Mouse (Mus musculus): Measurements from ENCODE around the gene Cmip.

Cmip gene

DNA sequence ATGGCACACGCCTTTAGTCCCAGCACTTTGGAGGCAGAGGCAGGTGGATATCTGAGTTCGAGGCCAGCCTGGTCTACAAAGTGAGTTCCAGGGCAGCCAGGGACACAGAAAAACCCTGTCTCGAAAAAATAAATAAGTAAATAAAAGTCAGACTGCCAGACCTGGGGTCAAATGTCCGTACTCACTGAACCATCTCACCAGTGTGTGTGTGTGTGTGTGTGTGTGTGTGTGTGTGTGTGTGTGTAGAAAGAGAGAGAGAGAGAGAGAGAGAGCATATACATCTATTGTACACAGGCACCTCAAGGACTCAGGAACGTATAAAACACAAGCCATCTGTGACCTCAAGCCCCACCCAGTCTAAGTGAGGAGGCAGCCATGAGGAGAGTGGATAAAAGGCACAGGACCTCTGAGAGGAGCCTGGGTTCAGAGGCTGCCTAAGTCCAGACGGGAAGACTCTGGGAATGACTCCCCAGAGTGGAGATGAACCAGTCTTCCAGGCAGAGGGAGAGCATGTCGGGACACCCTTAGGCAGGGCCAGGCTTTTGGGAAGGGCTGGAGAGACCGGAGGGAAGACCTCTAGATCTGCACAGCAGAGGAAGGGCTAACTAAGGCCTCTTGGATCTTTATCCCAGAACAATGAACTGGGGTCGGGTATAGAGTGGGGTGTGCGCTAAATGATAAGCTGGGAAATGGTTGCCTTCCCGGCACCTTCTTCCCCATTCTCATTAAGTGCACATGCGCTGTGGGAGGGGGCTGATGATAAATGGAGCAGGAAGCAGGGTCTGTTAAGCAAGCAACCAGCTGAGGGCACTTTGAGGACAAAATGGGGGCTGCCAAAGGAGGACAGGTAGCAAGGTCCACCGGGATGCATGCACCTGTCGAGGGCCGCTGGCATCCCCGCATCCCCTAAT is 212.8 kb downstream of the Cmip start:
- DNase-seq (ENCODE audit: low spot score): no peak

DNA sequence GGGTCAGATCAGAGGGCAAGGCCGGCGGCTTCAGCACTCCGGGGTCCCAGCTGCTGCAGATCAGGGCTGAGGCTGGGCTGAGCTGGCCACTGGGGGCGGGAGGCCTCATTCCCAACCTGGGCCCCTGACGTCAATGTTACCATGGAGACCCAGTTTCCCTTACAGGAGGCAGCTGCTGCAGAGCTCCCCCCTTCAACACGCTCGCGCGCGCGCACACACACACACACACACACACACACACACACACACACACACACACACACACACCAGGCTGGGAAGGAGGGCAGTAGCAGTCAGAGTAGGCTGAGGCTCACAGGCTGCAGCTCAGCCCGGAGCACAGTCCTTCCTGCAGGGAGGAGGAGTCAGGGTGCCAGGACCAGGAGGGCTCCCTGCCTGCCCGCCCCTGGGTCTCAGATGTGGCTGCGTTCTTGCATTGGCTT is 213.5 kb downstream of the Cmip start:
- peak; percentile 53 for DNase-seq (ENCODE audit: low spot score)

DNA sequence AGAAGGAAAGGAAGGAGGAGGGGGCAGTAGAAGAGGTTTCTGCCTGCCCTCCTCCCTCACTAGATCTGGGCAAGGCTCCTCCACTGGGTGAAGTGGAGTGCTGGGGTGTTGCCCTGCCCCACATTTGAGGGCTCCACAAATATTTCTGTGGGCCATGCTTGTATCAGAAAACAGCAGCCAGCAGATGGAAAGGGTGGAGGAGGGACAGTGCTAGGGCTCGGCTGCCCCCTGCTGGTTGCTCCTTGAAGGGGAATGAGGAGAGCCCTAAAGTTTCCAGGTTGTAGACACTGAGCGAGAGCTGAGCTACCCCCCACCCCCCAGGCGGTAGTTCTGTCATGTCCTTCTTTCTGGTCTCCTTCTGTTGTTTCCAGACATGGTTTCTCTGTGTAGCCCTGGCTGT is 214.3 kb downstream of the Cmip start:
- DNase-seq (ENCODE audit: low spot score): no peak

DNA sequence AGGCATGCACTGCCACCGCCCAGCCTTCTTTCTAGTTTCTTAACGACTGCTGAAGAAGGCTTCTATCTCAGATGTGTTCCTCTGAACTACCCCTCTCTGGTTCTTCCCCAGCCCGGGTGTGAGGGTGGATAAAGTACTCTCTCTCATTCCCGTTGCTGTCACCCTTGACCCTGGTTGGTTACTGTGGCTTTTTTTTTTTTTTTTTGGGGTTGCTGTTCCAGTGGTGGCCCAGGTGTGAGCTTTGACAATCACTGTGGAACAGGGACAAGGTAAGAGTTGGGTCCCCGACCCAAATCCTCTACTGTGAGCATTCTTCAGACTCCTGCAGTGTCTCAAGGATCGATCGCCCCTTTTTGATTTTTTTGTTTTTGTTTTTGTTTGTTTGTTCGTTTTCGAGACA is 214.8 kb downstream of the Cmip start:
- no peak for DNase-seq (ENCODE audit: low spot score)

DNA sequence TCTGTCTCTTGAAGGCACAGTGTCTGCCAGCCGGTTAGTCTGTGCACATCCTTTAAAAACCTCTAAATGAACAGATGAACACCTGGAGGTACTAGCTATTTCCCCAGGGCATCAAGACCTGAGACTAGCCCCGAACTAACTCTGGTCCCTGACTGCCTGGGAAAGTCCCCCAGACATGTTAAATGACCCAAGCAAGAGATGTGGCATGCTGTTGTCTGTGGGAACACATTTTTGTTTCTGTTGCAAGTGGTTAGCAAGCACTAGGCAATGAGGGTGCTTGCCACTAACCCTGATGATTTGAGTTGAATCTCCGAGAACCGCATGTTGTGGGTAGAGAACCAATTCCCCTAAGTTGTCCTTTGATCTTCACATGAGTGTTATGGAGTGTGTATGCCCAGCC is 215.5 kb downstream of the Cmip start:
- no peak for DNase-seq (ENCODE audit: low spot score)

DNA sequence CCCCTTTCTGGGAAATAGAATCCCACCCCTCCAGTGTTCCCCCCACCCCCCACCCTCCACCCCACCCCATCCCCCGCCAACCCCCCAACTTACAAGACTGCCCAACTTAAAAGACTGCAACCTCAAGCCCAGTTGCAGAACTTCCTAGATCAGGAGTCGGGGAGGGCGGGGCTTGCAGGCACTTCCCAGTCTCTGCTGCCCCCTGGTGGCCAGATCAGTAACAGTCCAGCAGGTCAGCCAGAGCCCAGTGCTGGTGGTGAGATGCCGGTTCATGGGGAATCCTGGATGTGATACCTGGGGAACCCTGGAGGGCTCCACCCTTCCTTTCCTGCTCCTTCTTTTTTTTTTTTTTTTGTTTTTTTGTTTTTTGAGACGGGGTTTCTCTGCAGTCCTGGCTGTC is 218.1 kb downstream of the Cmip start:
- peak; percentile 88 for DNase-seq (ENCODE audit: low spot score)

DNA sequence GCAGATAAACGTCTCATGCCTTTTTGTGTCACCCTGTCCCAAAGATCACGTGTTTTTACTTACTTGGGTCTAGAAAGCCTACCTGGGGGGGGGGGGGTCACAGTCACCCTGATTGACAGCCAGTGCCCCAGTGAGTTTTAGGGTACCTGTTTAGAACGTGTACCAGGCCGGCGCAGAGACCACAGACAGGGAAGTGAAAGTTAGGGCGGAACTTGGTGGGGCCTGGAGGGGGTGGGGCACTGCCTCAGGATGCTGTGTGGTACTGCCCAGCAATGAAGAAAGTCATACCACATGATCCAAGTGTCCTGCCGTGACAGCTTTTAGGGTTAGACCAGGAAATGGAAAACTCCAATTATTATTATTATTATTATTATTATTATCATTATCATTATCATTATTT is 219.0 kb downstream of the Cmip start:
- DNase-seq (ENCODE audit: low spot score): no peak

DNA sequence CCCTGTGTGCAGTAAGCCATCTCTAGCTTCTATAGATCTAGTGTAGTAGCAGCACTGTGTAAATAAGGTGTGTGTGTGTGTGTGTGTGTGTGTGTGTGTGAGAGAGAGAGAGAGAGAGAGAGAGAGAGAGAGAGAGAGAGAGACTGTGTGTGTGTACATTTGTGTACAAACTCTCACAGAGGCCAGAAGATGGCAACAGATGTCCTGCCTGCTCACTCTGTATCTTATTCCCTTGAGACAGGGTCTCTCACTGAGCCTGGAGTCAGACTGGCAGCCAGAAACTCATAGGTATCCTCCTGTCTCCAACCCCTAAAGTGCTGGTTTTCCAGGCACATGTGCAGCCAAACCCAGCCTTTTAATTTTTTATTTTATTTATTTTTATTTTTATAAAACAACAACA is 221.2 kb downstream of the Cmip start:
- no peak for DNase-seq (ENCODE audit: low spot score)

DNA sequence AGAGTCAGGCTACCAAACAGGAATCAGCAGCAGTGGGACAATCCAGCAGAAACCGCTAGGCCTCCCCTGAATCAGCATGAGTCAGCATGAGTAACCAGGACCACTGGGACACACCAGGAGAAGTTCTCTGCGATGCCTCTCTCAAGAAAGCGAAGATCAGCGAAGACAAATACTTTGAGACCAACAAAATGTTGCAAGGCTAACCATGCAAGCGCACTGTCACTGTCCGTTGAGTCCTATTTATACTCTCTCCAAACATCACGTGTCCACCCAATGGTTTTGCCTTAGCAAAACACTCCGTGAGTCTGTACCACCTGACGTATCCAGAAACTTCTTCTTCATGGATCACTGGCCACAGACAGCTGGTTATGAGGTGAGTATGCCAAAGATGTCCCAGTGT is 223.1 kb downstream of the Cmip start:
- no peak for DNase-seq (ENCODE audit: low spot score)

DNA sequence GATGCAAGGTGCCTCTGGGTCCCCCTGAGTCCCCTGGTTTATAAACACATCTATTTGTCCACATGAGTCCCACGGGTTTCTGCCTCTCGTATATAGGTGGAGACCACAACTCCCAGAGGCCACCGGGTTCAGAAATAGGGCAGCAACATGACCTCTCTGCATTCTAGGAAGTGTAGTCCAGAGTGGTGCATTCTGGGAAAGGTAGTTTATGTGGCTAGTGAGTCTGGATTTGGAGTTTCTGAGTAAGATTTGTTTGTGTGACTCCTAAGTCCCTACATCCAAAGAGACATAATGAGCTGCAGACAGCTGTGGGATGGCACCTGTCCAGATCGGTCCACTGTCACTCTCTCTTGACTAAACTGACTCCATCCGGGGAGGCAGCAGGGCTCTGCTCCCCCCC is 223.7 kb downstream of the Cmip start:
- no peak for DNase-seq (ENCODE audit: low spot score)

DNA sequence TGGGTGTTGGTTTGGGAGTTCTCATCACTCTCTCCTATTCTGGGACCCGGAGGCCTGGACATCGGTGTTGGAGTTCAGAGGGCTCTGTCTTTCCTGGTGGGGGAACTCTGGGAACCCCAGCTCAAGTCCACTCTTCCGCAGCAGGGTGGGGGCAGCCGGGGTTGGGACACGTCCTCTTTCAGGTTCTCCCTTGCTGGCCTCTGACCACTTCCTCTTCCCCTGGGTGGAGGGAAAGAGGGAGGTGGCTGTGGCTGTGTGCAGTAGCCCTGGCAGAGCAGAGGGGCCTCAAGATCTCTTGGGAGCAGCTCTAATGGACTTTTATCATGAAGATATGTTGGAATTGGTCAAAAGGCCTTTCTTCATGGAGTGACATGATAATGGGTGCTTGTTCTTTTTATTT is 225.0 kb downstream of the Cmip start:
- no peak for DNase-seq (ENCODE audit: low spot score)

DNA sequence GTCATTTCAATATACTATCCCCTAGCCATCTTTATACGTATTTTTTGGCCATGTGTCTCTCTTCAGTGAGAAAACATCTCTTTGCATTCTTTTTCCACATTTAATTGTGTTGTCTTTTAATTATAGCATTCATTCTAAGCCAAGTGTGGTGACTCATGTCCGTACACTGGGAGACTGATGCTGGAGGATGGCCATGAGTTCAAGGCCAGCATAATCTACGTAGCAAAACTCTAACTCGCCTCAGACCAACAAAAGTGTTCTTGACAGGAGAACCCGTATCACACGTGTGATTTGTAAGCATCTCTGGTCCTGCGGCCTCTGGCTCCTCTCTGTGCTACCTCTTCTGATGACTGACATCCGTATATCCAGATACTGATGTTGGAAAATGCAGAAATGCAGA is 227.9 kb downstream of the Cmip start:
- no peak for DNase-seq (ENCODE audit: low spot score)

DNA sequence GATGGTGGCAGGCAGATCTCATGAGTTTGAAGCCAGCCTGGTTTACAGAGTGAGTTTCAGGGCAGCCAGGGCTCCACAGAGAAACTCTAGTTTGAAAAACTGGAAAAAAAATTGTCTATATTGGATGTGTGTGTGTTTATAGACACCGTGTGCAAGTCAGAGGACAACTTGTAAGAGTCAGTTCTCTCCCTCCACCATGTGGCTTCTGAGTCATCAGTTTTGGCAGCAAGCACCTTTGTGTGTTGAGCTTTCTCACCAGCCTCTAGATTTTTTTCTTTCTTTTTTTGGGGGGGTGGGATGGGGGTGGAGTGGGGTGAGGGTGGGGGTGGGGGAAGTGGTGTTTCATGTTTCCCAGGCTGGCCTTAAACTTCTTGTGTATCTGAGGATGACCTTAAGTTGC is 228.5 kb downstream of the Cmip start:
- no peak for DNase-seq (ENCODE audit: low spot score)

DNA sequence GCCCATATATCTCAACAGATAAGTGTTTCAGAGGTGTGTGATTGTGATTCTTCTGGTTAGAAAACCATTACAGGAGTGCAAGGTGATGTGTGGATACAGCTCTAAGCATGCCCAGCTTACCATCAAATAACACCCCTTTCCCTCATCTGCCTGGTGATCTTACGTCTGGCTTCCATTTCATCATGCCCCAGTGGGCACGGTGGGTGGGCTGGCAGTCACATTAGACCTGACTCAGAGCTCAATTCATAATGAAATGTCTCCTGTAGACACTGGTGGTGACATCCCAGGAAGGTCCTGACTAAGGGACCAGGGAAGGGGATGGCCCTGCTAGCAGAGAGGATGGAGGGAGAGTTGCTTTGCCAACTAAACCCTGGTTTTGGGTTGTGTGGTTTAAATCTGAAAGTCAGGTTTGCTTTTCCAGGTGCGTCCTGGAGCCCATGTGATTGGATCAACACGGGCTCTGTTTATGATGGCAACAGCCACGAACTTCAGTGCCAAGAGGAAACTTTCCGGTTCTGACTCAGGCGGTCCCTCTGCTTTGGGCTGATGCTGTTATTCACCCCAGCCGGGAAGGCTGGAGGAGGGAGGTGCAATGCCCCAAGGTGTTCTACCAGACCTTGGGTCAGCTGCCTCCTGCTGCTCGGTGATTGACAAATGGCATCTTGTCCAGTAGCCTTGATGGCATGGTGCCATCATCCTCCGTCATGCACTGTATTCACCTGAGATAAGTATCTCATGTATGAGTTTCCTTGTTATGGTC is 231.6 kb downstream of the Cmip start:
- DNase-seq (ENCODE audit: low spot score): no peak

DNA sequence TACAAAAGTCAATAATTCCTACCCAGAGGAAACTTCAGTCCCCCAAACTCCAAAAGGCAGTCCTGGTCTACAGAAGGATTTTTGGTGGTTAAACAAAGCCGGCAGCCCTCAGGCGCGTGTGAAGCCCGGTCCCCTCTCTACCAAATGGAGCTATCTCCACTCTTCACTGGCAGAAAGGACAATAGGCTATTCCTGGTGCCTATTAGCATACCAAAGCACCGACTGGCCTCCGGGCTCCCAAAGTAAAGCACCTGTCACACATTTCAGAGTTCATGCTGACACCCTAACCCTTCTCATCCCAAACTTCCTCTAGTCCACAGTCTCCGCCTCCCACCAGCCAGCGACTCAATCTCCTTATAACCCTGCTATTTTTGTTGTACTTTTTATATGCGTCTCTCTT is 236.7 kb downstream of the Cmip start:
- DNase-seq (ENCODE audit: low spot score): no peak

DNA sequence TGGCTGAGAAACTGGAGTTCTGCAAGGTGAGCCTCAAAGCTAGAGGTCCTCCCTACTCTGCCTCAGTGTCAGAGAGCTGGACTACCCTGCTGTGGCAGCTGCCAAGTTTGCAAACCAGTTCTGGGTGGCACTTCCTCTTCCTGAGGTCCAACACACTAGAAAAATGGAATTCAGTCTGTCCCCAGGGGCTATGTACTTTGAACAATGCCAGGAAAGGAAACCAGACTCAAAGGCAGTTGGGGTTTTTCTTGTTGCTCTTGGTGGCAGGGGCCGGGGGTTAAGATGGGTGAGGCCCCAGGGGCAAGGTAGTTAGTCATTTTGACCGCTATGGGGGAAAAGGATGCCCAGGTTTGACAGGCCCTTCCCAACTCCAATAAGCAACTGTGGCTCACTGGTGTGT is 238.0 kb downstream of the Cmip start:
- DNase-seq (ENCODE audit: low spot score): no peak

DNA sequence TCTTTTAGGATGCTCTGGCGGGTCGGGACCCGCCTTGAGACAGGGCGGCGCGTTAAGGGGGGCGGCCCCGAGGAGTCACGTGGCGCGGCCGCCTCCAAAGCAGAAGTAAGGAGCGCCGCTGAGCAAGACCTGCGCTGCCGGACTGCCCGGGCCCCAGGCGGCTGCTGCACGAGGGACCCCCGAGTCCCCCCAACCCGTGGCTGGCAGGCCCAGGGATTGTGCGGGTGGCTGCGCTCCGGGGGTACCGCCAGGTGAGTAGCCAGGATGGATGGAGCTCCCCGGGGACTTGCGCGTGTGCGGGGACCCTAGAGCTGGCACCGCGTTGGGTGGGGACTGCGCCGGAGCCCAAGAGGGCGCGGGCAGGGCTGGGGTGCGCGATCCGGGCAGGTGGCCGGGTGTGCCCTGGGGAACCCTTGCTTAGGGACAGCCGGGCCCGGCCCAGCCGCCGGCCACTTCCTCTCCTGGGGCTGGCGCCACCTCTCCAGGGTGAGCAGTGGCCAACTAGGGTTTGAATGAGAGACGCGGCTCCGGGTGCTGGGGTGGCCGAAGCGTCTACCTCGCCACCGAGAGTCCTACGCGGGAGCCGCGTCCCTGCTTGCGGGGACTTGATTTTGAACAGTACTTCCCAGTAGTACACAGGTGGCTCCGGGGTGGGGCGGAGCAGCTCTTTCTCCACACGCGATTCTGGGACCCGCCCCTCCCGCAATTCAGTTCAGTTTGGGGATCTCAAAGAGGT is 241.5 kb downstream of the Cmip start, which contains the start of gene Plcg2:
Plcg2 (plus strand) TSS at position 113 of the 736 bp plus-strand sequence.
- no peak for DNase-seq (ENCODE audit: low spot score)

DNA sequence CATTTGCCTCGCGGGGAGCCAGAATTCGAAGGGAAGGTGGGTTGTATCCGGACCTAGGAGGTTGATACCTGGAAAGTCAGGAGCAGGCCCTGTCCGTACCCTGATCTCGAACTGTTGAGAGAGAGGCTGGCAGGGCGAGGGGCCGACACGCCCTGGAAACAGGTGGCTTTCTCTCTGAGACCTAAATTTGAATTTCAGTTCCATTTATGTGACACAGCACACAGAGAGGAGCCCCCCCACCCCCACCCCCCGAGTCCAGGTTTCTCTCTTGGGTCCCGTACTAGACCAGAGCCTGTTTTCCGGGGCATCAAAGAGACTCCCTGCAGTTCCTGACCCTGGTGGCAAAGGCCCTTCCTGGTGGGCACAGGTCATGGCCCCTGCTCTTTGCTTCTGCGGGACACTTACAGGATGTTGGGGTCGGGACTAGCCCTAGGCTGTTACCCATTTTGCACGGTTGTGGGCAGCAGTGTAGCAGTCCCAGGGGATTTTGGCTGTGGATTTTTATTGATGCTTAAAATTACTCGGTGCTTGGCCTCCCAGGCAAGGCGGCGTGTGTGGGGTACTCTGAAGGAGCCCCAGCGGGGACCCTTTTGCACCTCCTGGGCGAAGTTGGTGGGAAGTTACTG is 242.2 kb downstream of the Cmip start:
- DNase-seq (ENCODE audit: low spot score): no peak

DNA sequence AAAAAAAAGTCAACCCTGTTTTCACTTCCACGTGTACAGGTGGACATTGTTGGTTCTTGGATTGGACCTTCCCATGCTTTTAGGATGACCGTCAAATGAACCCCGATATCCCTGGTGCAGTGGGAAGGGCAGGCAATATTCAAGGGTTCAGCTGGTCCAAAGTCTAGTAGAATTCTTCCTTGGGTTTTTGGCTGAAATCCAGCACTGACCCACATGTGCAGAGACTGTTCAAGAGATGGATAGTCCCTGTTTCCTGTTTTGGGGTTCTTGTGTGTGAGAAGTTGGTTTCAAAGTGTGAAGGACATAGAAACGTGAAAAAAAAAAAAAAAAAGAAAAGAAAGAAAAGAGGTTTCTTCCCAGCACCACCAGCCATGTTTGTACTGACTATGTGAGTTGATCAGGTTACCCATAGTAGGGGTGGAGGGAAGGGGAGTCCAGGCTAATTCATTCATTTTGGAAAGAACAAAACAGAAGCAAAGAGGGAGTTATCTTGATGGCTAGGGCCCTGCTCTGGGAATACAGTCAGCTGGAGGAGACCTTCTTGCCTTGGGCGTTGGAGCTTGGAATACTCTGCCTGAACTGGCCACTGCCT is 243.5 kb downstream of the Cmip start:
- DNase-seq (ENCODE audit: low spot score): no peak

DNA sequence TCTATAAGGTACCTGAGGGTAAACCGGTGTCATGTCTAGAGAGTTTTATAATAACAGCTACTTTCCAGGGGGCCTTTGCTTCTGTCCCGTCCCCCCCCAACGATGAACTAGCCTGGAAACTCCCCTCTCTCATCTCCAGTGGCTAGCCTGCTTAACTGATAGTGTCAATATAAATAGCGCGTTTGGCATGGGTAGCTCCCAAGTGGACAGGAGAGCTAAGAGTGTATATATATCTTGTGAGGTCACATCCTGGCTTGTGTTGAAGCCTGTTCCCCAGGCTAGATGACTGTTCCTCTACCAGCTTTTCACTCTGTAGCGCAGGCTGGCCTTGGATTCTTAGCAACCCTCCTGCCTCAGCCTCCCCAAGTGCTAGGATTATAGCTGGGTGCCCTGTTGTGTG is 244.5 kb downstream of the Cmip start:
- no peak for DNase-seq (ENCODE audit: low spot score)

DNA sequence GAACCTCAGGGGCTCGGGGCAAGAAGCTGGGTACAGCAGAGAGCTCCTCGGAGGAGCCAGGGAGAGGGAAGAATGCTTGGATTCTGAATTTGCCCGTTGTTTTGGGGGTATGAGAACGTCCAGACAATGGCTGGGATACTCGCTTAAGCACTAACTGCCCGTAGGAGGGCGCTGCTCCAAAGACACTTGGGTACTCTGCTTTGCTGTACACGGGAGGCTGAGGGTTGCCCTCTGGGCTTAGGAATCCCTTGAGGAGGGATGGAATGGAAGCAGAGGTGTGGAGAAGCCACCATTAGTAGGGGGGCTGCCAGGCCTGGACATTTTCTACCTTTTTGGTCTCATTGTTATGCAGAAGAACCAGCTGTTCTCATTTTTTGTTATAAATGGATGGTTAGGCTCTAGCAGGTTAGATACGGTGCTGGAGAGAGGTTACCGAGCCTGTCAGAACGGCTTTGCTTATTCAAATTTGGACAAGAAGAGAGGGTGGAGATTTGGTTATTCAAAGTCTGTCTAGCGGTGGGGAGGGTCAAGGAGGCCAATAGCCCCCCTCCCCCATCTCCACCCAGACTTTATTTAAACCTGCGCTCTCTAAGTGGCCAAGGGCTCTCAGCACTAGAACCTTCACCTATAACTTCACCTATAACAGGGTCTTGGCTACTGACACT is 246.7 kb downstream of the Cmip start:
- DNase-seq (ENCODE audit: low spot score): no peak

Data from testis, postnatal 14 days (tissue).